Mouse (Mus musculus): ENCODE results near the gene Osgepl1. TPM values are rescaled to one million over a fixed set of nuclear protein-coding genes. Genes with fewer than 3 reads are reported as not detected.

Gene Osgepl1
- total and polyA plus RNA-seq, 3 experiments, result 13.1 to 33.2 (median 15.5) TPM

GRCm38 (mm10) chr1:53296581-53297383 is 16.6 kb upstream of the Osgepl1 start, which contains the start of the genes Pms1, Ormdl1 and Gm28778:
Gene Pms1 (minus strand): TSS chr1:53297018.
Gene Ormdl1 (plus strand): TSS chr1:53297095.
Gene Gm28778 (plus strand): TSS chr1:53297111.
- Histone ChIP-seq H3K9ac (ENCODE audit: insufficient read depth, low read depth) (peak within 1 kb of the TSS; percentile 83), H3K4me1 (ENCODE audit: control insufficient read depth in 1 of 2, insufficient read depth in 2 of 2) (peaks cover 2 to 49% of the 10 kb centered on the region in 2 experiments; a peak in 3 of 4 replicates), H3K27ac (ENCODE audit: insufficient read depth, low read depth) (peak within 1 kb of the TSS; percentile 76), H3K27me3 (replicated peaks) (no peaks in the 10 kb centered on the region), H3K9me3 (replicated peaks; ENCODE audit: low read length) (no peaks in the 10 kb centered on the region), H3K4me2 (ENCODE audit: insufficient read depth, low read depth, poor library complexity, severe bottlenecking) (peak within 1 kb of the TSS; percentile 89), H3K36me3 (replicated peaks in 1 of 2; ENCODE audit: control insufficient read depth in 1 of 2, insufficient read depth in 1 of 2, low read length in 1 of 2) (peaks cover 9 to 46% of the 10 kb centered on the region in 2 experiments), H3K79me2 (replicated peaks; ENCODE audit: control insufficient read depth, extremely low read depth, insufficient read depth, poor library complexity, severe bottlenecking) (peaks cover 14% of the 10 kb centered on the region; the same call in 1 of the 2 replicates), H3K4me3 (replicated peaks in 1 of 3; ENCODE audit: low read depth in 2 of 3, low read length in 2 of 3, poor library complexity in 1 of 3) (peak within 1 kb of the TSS; percentile 77 to 91 (median 86))
- TF ChIP-seq POLR2A (IDR thresholded peaks at IDR 0.05; ENCODE audit: low read depth, low read length) (peak; percentile 96), JUN (IDR thresholded peaks at IDR 0.05; ENCODE audit: insufficient read depth, low read depth, low read length) (no peak), TBP (conservative IDR thresholded peaks at IDR 0.05; ENCODE audit: low read depth, low read length) (peak; percentile 71), ZNF384 (IDR thresholded peaks at IDR 0.05; ENCODE audit: low read depth, low read length) (no peak), MXI1 (IDR thresholded peaks at IDR 0.05; ENCODE audit: low read depth, low read length) (peak; percentile 76), ELF1 (IDR thresholded peaks at IDR 0.05; ENCODE audit: low read depth, low read length) (peak; percentile 95), NELFE (IDR thresholded peaks at IDR 0.05; ENCODE audit: low read depth, low read length) (peak; percentile 89), ETS1 (conservative IDR thresholded peaks at IDR 0.05; ENCODE audit: low read depth, low read length) (0 out of 2 replicates have a peak, but pooled peaks have one; percentile 14), CHD1 (IDR thresholded peaks at IDR 0.05; ENCODE audit: low read depth, low read length) (no peak), BHLHE40 (IDR thresholded peaks at IDR 0.05; ENCODE audit: low read depth, low read length) (peak; percentile 24; the same call in 1 of the 2 replicates), POLR2AphosphoS2 (IDR thresholded peaks at IDR 0.05; ENCODE audit: low read depth, low read length) (peak; percentile 76; the same call in 1 of the 2 replicates), EP300 (IDR thresholded peaks at IDR 0.05; ENCODE audit: low read length) (no peak), PAX5 (IDR thresholded peaks at IDR 0.05; ENCODE audit: low read length) (no peak), HCFC1 (IDR thresholded peaks at IDR 0.05; ENCODE audit: low read depth, low read length) (peak; percentile 66), CHD2 (IDR thresholded peaks at IDR 0.05; ENCODE audit: low read length) (peak; percentile 70), MAFK (IDR thresholded peaks at IDR 0.05; ENCODE audit: insufficient replicate concordance, low read length) (no peak), GABPA (IDR thresholded peaks at IDR 0.05; ENCODE audit: insufficient replicate concordance, low read depth, low read length) (no peak), NRF1 (IDR thresholded peaks at IDR 0.05; ENCODE audit: low read depth, low read length) (peak; percentile 80), ZMIZ1 (IDR thresholded peaks at IDR 0.05; ENCODE audit: low read depth, low read length) (peak; percentile 95), TCF12 (IDR thresholded peaks at IDR 0.05; ENCODE audit: low read depth, low read length) (peak; percentile 92), IRF4 (IDR thresholded peaks at IDR 0.05; ENCODE audit: low read depth, low read length) (peak; percentile 50; the same call in 1 of the 2 replicates), CTCF (conservative IDR thresholded peaks at IDR 0.05 in 1 of 2, IDR thresholded peaks at IDR 0.05 in 1 of 2; ENCODE audit: low read depth in 2 of 2, low read length in 2 of 2) (no peak), USF2 (conservative IDR thresholded peaks at IDR 0.05; ENCODE audit: low read depth, low read length) (no peak), ZC3H11A (IDR thresholded peaks at IDR 0.05; ENCODE audit: low read depth, low read length) (no peak), USF1 (IDR thresholded peaks at IDR 0.05; ENCODE audit: low read depth, low read length) (no peak), SMC3 (IDR thresholded peaks at IDR 0.05; ENCODE audit: low read depth, low read length) (no peak), MEF2A (IDR thresholded peaks at IDR 0.05; ENCODE audit: borderline replicate concordance, low read depth, low read length) (peak; percentile 57; the same call in 1 of the 2 replicates), MAX (IDR thresholded peaks at IDR 0.05; ENCODE audit: low read length) (no peak; the same call in 1 of the 2 replicates), RAD21 (IDR thresholded peaks at IDR 0.05; ENCODE audit: low read depth, low read length) (no peak), MYC (IDR thresholded peaks at IDR 0.05; ENCODE audit: low read depth, low read length) (0 out of 2 replicates have a peak, but pooled peaks have one; percentile 48), RCOR1 (conservative IDR thresholded peaks at IDR 0.05; ENCODE audit: low read depth, low read length) (no peak), MAZ (IDR thresholded peaks at IDR 0.05; ENCODE audit: low read depth, low read length) (no peak), UBTF (IDR thresholded peaks at IDR 0.05; ENCODE audit: low read depth, low read length) (peak; percentile 65), E2F4 (IDR thresholded peaks at IDR 0.05; ENCODE audit: insufficient replicate concordance, low read depth, low read length) (no peak), SIN3A (IDR thresholded peaks at IDR 0.05; ENCODE audit: low read length) (no peak), KAT2A (IDR thresholded peaks at IDR 0.05; ENCODE audit: insufficient replicate concordance, low read length) (peak; percentile 60; the same call in 1 of the 2 replicates), JUND (conservative IDR thresholded peaks at IDR 0.05; ENCODE audit: low read depth, low read length) (no peak), ZKSCAN1 (IDR thresholded peaks at IDR 0.05; ENCODE audit: borderline replicate concordance, low read depth, low read length) (peak; percentile 55)
- DNase-seq (ENCODE audit: extremely low read depth), result peak; percentile 91
- in situ Hi-C loops (cut with MboI; ENCODE audit: low pct_ligation_motif_present, low pct_unique_long_range_greater_than_20kb, low sequenced_read_pairs), result no loop called here
- dilution Hi-C loops (cut with MboI; ENCODE audit: extremely low pct_ligation_motif_present, extremely low pct_unique_long_range_greater_than_20kb, low sequenced_read_pairs), result no loop called here

All from CH12.LX (cell line).